Mouse (Mus musculus): ENCODE results near the gene Adgrl3. TPM values are rescaled to one million over a fixed set of nuclear protein-coding genes. Genes with fewer than 3 reads are reported as not detected.

Adgrl3 gene
- total and polyA plus RNA-seq, 3 experiments, result not detected

DNA sequence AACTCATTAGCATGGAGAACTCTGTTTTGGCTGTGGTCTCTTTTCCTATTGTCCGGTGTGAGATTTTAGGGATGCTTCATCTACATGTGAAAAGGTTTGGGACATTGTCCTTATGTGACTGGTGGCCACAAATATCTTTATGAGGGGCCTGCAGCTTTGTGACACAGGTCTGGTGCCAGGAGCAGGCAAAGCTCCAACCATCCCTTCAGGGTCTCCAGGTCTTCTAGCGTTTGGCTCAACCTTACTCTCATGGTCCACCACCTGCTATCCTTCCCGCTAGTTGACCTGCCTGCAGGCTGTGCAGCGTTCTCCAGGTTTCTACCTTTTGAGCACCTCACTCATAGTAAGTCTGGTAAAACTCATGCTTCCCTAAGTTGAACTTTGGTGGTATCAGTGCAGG lies 77.2 kb downstream of the Adgrl3 start:
- H3K36me3 ChIP-seq (ENCODE audit: control insufficient read depth in 1 of 2, insufficient read depth in 2 of 2, low read length in 2 of 2), result no peaks in the 10 kb centered on the region
- H3K4me3 ChIP-seq (ENCODE audit: control insufficient read depth in 1 of 2, insufficient read depth in 1 of 2, low read depth in 2 of 2, low read length in 2 of 2), result no peak overlapping the region
- no peaks in the 10 kb centered on the region for H3K79me2 ChIP-seq (ENCODE audit: control insufficient read depth, insufficient read depth, low read length, poor library complexity)
- H3K27me3 ChIP-seq (ENCODE audit: control insufficient read depth in 1 of 2, insufficient read depth in 2 of 2, low read length in 2 of 2), result no peaks in the 10 kb centered on the region
- H3K4me1 ChIP-seq (ENCODE audit: control insufficient read depth in 1 of 2, insufficient read depth in 2 of 2, low read length in 2 of 2), result no peaks in the 10 kb centered on the region
- no peaks in the 10 kb centered on the region for H3K9me3 ChIP-seq (replicated peaks; ENCODE audit: insufficient read depth, low read length)
- TF ChIP-seq MXI1 (IDR thresholded peaks at IDR 0.05; ENCODE audit: low read depth, low read length) (no peak), MYC (IDR thresholded peaks at IDR 0.05; ENCODE audit: low read depth, low read length) (no peak), MAFK (IDR thresholded peaks at IDR 0.05; ENCODE audit: borderline replicate concordance, low read depth, low read length) (no peak), UBTF (IDR thresholded peaks at IDR 0.05; ENCODE audit: borderline replicate concordance, insufficient read depth, low read depth, low read length) (no peak), RAD21 (IDR thresholded peaks at IDR 0.05; ENCODE audit: low read depth, low read length) (no peak)
- no peak overlapping the region for H3K9ac ChIP-seq (ENCODE audit: control insufficient read depth, low read depth, low read length, poor library complexity, severe bottlenecking)
- H3K27ac ChIP-seq (ENCODE audit: control insufficient read depth, low read depth, low read length), result no peak overlapping the region
- no peak for DNase-seq (ENCODE audit: low read depth, low spot score)

DNA sequence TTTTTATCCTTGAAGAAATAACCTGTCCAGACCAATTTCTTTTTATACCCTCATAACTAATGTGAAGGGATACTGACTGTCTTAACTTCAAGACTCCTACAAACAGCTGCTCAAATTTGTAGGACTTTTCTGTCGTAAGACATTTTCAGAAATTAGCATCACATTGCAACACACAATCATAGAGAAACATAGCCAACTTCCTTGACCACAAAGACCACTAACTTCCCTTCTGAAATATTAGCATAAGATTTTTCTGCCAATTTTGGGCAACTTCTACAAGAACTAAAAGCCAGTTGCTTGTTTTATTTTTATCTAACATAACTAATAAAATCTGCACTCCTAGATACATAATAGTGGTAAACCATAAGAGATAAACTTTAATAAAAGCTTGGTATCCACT lies 87.5 kb downstream of the Adgrl3 start:
- no peak overlapping the region for H3K9ac ChIP-seq (ENCODE audit: control insufficient read depth, low read depth, low read length, poor library complexity, severe bottlenecking)
- H3K79me2 ChIP-seq (ENCODE audit: control insufficient read depth, insufficient read depth, low read length, poor library complexity), result no peaks in the 10 kb centered on the region
- H3K27me3 ChIP-seq (ENCODE audit: control insufficient read depth in 1 of 2, insufficient read depth in 2 of 2, low read length in 2 of 2), result no peaks in the 10 kb centered on the region
- TF ChIP-seq CTCF (IDR thresholded peaks at IDR 0.05 in 2 of 3, conservative IDR thresholded peaks at IDR 0.05 in 1 of 3; ENCODE audit: control insufficient read depth in 1 of 3, insufficient read depth in 1 of 3, low read depth in 2 of 3, low read length in 3 of 3, poor library complexity in 1 of 3, severe bottlenecking in 1 of 3) (no peak), RAD21 (IDR thresholded peaks at IDR 0.05; ENCODE audit: low read depth, low read length) (no peak), HCFC1 (IDR thresholded peaks at IDR 0.05; ENCODE audit: low read depth, low read length) (no peak), USF2 (IDR thresholded peaks at IDR 0.05; ENCODE audit: borderline replicate concordance in 1 of 2, insufficient read depth in 1 of 2, low read depth in 1 of 2, low read length in 2 of 2) (no peak), POLR2AphosphoS2 (IDR thresholded peaks at IDR 0.05; ENCODE audit: low read length) (no peak), MYC (IDR thresholded peaks at IDR 0.05; ENCODE audit: low read depth, low read length) (no peak), MEF2A (IDR thresholded peaks at IDR 0.05; ENCODE audit: extremely low read depth, insufficient replicate concordance, low read depth, low read length, poor library complexity, severe bottlenecking) (no peak), TAL1 (IDR thresholded peaks at IDR 0.05; ENCODE audit: low read length) (no peak), E2F4 (IDR thresholded peaks at IDR 0.05; ENCODE audit: borderline replicate concordance, low read depth, low read length) (no peak), UBTF (IDR thresholded peaks at IDR 0.05; ENCODE audit: borderline replicate concordance, insufficient read depth, low read depth, low read length) (no peak), POLR2AphosphoS5 (IDR thresholded peaks at IDR 0.05; ENCODE audit: borderline replicate concordance, low read depth, low read length) (no peak), EP300 (IDR thresholded peaks at IDR 0.05; ENCODE audit: low read depth in 1 of 2, low read length in 2 of 2) (no peak), ZMIZ1 (IDR thresholded peaks at IDR 0.05; ENCODE audit: low read depth, low read length) (no peak), ELF1 (IDR thresholded peaks at IDR 0.05; ENCODE audit: low read depth, low read length) (no peak), ETS1 (IDR thresholded peaks at IDR 0.05; ENCODE audit: low read depth, low read length) (no peak), POLR2A (IDR thresholded peaks at IDR 0.05; ENCODE audit: control insufficient read depth in 1 of 2, insufficient read depth in 1 of 2, low read depth in 1 of 2, low read length in 2 of 2, poor library complexity in 1 of 2) (no peak)
- no peaks in the 10 kb centered on the region for H3K36me3 ChIP-seq (ENCODE audit: control insufficient read depth in 1 of 2, insufficient read depth in 2 of 2, low read length in 2 of 2)
- no peak for DNase-seq (ENCODE audit: low read depth, low spot score)
- no peak overlapping the region for H3K27ac ChIP-seq (ENCODE audit: control insufficient read depth, low read depth, low read length)
- no peak overlapping the region for H3K4me3 ChIP-seq (ENCODE audit: control insufficient read depth in 1 of 2, insufficient read depth in 1 of 2, low read depth in 2 of 2, low read length in 2 of 2)
- no peaks in the 10 kb centered on the region for H3K4me1 ChIP-seq (ENCODE audit: control insufficient read depth in 1 of 2, insufficient read depth in 2 of 2, low read length in 2 of 2)
- no peaks in the 10 kb centered on the region for H3K9me3 ChIP-seq (replicated peaks; ENCODE audit: insufficient read depth, low read length)
